Mouse (Mus musculus): Measurements from ENCODE around the gene Cadm1. TPM values are rescaled to one million over a fixed set of nuclear protein-coding genes. Genes with fewer than 3 reads are reported as not detected.

Gene Cadm1
- polyA plus RNA-seq, 1 experiment from 2014 or later: 207 TPM

- Histone ChIP-seq H3K4me1 (replicated peaks) (peaks cover 27% of the 10 kb centered on the region), H3K4me3 (no peak overlapping the region)
- 83% methylated on average over 3 of the region's 3 CpGs for WGBS
Measured at GRCm38 (mm10) chr9:47860994-47861393, 331.0 kb downstream of the Cadm1 start.

DNA sequence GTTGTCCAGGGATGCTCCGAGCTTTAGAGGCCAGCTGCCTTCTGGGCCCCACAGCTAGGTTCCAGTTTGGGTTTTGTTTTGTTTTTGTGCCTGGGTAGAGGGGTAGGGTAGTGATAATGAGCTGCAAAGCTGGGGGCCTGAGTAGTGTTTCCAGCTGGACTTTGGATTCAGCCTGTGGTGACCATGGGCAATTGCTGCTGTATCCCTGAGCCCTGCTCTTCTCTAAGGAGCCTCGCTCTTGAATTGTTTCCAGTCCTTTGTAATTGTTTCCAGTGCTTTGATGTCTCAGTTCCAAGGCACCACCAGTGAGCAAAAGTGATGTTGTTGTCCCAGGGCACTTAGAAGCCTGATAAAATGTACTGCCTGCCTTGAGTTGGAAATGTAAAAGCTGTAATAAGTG is 331.8 kb downstream of the Cadm1 start:
- Histone ChIP-seq H3K4me3 (no peak overlapping the region), H3K4me2 (no peak overlapping the region), H3K27me3 (no peaks in the 10 kb centered on the region), H3K36me3 (no peaks in the 10 kb centered on the region), H3K9me3 (no peaks in the 10 kb centered on the region), H3K4me1 (replicated peaks) (peaks cover 27% of the 10 kb centered on the region), H3K9ac (no peak overlapping the region), H3K27ac (replicated peaks) (no peak overlapping the region)
- ATAC-seq (ENCODE audit: low FRiP score, low read depth): no peak
- 62% methylated on average over 2 of the region's 2 CpGs for WGBS

More at GRCm38 (mm10) chr9:47860994-47861393, 331.0 kb downstream of the Cadm1 start:
- Histone ChIP-seq H3K27me3 (no peaks in the 10 kb centered on the region), H3K9ac (no peak overlapping the region), H3K36me3 (no peaks in the 10 kb centered on the region), H3K27ac (replicated peaks) (no peak overlapping the region), H3K9me3 (no peaks in the 10 kb centered on the region), H3K4me2 (no peak overlapping the region)
- no peak for ATAC-seq (ENCODE audit: low FRiP score, low read depth)

GRCm38 (mm10) chr9:47866001-47866400 is 336.0 kb downstream of the Cadm1 start:
- 59% methylated on average over 1 of the region's 1 CpGs for WGBS

GRCm38 (mm10) chr9:47867474-47867873 is 337.5 kb downstream of the Cadm1 start:
- H3K4me2 ChIP-seq: no peak overlapping the region
- 73% methylated on average over 7 of the region's 7 CpGs for WGBS
- H3K4me3 ChIP-seq: no peak overlapping the region
- no peaks in the 10 kb centered on the region for H3K9me3 ChIP-seq
- ATAC-seq (ENCODE audit: low FRiP score, low read depth): no peak
- H3K36me3 ChIP-seq: no peaks in the 10 kb centered on the region
- H3K9ac ChIP-seq: no peak overlapping the region
- H3K27ac ChIP-seq (replicated peaks): no peak overlapping the region
- H3K4me1 ChIP-seq (replicated peaks): no peaks in the 10 kb centered on the region
- no peaks in the 10 kb centered on the region for H3K27me3 ChIP-seq

More at GRCm38 (mm10) chr9:47866001-47866400, 336.0 kb downstream of the Cadm1 start:
- Histone ChIP-seq H3K36me3 (no peaks in the 10 kb centered on the region), H3K9me3 (no peaks in the 10 kb centered on the region), H3K4me2 (no peak overlapping the region), H3K27ac (replicated peaks) (no peak overlapping the region), H3K9ac (no peak overlapping the region), H3K4me3 (no peak overlapping the region), H3K4me1 (replicated peaks) (no peaks in the 10 kb centered on the region), H3K27me3 (no peaks in the 10 kb centered on the region)
- no peak for ATAC-seq (ENCODE audit: low FRiP score, low read depth)

DNA sequence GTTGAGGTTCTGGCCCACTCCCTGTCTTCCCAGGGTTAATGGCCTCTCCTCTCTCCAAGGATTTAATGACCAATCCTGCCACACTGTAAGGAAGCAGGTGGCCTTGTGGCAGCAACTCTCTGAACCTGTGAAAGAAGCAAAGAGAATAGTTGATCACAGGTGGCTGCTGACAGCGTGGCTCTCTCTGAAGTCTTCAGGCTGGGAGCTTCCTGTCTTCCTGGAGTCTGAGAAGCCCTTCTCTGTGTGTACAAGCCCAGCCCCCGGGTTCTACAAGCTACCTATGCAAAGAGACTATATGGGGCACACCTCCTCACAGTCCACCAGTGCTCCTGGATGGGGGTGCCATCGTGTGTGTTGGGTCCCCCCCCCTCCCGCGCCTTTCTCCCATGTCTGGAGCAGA is 339.7 kb downstream of the Cadm1 start:
- WGBS: 91% methylated on average over 5 of the region's 5 CpGs
- no peak for ATAC-seq (ENCODE audit: low FRiP score, low read depth)

DNA sequence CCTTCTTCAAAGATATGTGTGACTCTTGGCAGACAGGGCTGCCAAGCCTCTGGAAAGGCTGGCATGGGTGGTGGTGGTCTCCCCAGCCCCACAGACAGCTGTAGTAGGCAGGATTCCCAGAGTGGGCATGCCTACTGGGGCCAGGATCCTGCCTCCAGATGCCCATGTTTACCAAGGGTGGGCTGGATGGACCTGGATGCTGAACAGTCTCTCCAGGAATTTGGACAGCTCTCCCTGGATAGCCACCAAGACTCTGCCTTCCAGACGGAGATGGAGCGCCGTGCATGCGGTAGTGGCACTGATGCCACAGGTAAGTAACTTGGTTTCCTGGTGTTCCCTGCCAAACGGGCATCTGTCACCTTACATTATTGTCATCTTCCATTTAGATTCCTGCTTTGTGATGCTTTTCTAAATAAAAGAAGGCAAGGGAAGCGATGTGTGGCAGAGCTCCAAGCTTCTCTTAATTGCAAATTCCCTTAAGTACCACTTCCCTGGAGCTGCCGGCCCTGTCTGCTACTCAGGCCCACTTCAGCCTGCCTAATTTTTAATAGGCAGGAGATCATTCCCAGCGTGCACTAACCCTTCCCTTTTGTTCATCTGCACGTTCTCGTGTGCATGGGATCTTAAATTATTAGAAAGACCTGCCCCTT is 346.7 kb downstream of the Cadm1 start:
- Histone ChIP-seq H3K4me1 (replicated peaks) (peaks cover 22% of the 10 kb centered on the region), H3K4me3 (no peak overlapping the region), H3K36me3 (no peaks in the 10 kb centered on the region), H3K27ac (replicated peaks) (0 out of 2 replicates have a peak overlapping the region, but pooled peaks have one; percentile 10), H3K9me3 (no peaks in the 10 kb centered on the region), H3K27me3 (no peaks in the 10 kb centered on the region), H3K4me2 (no peak overlapping the region), H3K9ac (no peak overlapping the region)
- peak; percentile 63; the same call in 1 of the 2 replicates for ATAC-seq (ENCODE audit: low FRiP score, low read depth)
- WGBS: 45% methylated on average over 10 of the region's 10 CpGs

More for the DNA sequence above, 339.7 kb downstream of the Cadm1 start:
- Histone ChIP-seq H3K4me1 (replicated peaks) (no peaks in the 10 kb centered on the region), H3K9me3 (no peaks in the 10 kb centered on the region), H3K4me2 (no peak overlapping the region), H3K4me3 (no peak overlapping the region), H3K36me3 (no peaks in the 10 kb centered on the region), H3K9ac (no peak overlapping the region), H3K27me3 (no peaks in the 10 kb centered on the region), H3K27ac (replicated peaks) (no peak overlapping the region)

GRCm38 (mm10) chr9:47880171-47880570 is 350.2 kb downstream of the Cadm1 start:
- WGBS: 82% methylated on average over 8 of the region's 8 CpGs
- Histone ChIP-seq H3K4me3 (no peak overlapping the region), H3K4me1 (replicated peaks) (peaks cover 22% of the 10 kb centered on the region), H3K27me3 (no peaks in the 10 kb centered on the region), H3K36me3 (no peaks in the 10 kb centered on the region), H3K27ac (replicated peaks) (no peak overlapping the region), H3K9me3 (no peaks in the 10 kb centered on the region), H3K9ac (no peak overlapping the region), H3K4me2 (no peak overlapping the region)
- no peak for ATAC-seq (ENCODE audit: low FRiP score, low read depth)

DNA sequence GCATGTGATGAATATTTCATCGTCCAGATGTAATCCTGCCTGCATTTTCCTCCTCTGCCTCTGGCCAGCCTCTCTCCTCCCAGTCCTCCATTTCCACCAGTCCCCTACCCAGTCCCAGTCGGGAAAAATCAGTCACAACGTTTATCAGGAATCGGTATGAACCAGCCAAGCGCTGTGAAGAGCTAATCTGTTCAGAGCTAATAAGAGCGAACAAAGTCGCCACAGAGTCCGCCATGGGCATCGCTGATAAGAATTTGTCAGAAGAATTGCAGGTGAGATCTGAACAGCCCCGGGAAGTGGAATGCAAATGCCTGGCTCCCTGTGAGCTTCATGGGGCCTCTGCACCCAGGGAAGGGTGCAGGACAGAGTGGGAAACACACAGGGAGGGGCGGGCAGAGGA is 352.4 kb downstream of the Cadm1 start:
- 65% methylated on average over 11 of the region's 11 CpGs for WGBS
- H3K4me3 ChIP-seq: no peak overlapping the region
- H3K4me1 ChIP-seq (replicated peaks): peaks cover 10% of the 10 kb centered on the region
- no peak overlapping the region for H3K27ac ChIP-seq (replicated peaks)
- 0 out of 2 replicates have a peak, but pooled peaks have one; percentile 51 for ATAC-seq (ENCODE audit: low FRiP score, low read depth)
- no peaks in the 10 kb centered on the region for H3K9me3 ChIP-seq
- H3K27me3 ChIP-seq: no peaks in the 10 kb centered on the region
- H3K9ac ChIP-seq: no peak overlapping the region
- no peaks in the 10 kb centered on the region for H3K36me3 ChIP-seq
- no peak overlapping the region for H3K4me2 ChIP-seq

DNA sequence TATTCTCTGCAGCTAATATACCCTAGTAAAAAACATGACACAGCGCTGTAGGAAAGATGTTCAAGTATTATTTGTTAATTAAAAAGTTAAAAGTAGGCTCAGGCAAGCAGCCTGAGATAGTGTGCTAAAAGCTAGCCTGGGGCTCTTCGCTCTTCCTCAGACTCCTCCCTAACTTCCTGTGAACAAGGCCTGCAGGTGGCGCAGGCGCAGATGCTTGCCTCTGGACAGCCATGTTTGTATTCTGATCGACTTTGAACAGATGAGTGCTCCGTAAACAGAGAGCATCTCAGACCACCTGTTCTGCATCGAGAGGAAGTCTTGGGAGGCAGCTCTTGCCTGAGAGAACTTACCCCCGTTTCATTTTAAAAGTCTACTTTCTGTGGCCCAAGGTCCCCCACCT is 361.7 kb downstream of the Cadm1 start:
- peaks cover 7% of the 10 kb centered on the region; the same call in 1 of the 2 replicates for H3K27me3 ChIP-seq
- no peak overlapping the region for H3K4me2 ChIP-seq
- 70% methylated on average over 8 of the region's 8 CpGs for WGBS
- H3K9ac ChIP-seq: no peak overlapping the region
- no peak overlapping the region for H3K4me3 ChIP-seq
- no peaks in the 10 kb centered on the region for H3K9me3 ChIP-seq
- no peaks in the 10 kb centered on the region for H3K36me3 ChIP-seq
- ATAC-seq (ENCODE audit: low FRiP score, low read depth): no peak
- peaks cover 19% of the 10 kb centered on the region for H3K4me1 ChIP-seq (replicated peaks)
- H3K27ac ChIP-seq (replicated peaks): no peak overlapping the region

- Histone ChIP-seq H3K4me3 (no peak overlapping the region), H3K36me3 (no peaks in the 10 kb centered on the region), H3K27ac (replicated peaks) (no peak overlapping the region), H3K9me3 (no peaks in the 10 kb centered on the region), H3K27me3 (peaks cover 12% of the 10 kb centered on the region), H3K9ac (no peak overlapping the region), H3K4me2 (no peak overlapping the region), H3K4me1 (replicated peaks) (peaks cover 19% of the 10 kb centered on the region)
- no peak for ATAC-seq (ENCODE audit: low FRiP score, low read depth)
- 96% methylated on average over 6 of the region's 6 CpGs for WGBS
Measured at GRCm38 (mm10) chr9:47892995-47893394, 363.0 kb downstream of the Cadm1 start.

DNA sequence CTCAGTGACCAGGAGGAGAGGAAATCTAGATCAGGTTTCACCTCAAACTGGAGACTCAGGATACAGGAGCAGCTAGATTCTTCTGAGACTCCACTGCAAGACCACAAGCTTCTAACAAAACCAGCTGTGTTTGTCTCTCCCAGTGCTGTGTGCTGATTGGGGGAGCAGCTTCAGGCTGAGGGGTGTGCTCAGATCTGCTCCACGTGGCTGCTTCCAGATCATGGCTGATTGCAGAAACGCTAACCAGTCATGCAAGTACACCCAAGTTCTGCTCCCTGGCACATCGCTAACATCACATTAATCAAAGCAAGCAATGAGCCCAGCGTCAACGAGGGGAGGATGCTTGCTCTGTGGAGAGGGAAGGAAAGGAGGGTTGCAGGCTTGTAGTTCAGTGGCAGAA is 364.1 kb downstream of the Cadm1 start:
- WGBS: 28% methylated on average over 5 of the region's 5 CpGs
- 0 out of 2 replicates have a peak, but pooled peaks have one; percentile 30 for ATAC-seq (ENCODE audit: low FRiP score, low read depth)

DNA sequence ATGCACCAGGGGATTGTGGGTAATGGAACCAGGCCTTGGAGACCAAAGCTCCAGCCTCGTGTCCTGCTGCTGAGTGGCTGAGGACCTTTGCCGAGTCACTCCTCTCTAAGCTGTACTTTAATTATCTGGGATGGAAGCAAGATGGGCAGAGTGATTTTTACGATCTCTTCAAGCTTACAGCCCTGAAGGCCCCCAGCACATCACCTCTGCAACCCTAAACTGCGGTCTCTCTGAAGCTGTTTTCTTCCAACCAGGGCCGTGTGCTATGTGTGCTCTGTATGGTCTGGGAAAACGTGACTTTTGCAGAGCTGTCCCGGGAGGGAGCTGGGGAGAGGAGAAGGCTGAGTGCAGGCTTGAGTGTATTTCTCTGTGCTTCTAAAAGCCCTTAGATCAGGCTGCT is 364.7 kb downstream of the Cadm1 start:
- H3K4me3 ChIP-seq: no peak overlapping the region
- 17% methylated on average over 7 of the region's 7 CpGs for WGBS
- H3K27ac ChIP-seq (replicated peaks): no peak overlapping the region
- H3K36me3 ChIP-seq: no peaks in the 10 kb centered on the region
- no peak overlapping the region for H3K9ac ChIP-seq
- H3K9me3 ChIP-seq: no peaks in the 10 kb centered on the region
- H3K4me2 ChIP-seq: no peak overlapping the region
- peaks cover 12% of the 10 kb centered on the region for H3K27me3 ChIP-seq
- ATAC-seq (ENCODE audit: low FRiP score, low read depth): no peak
- H3K4me1 ChIP-seq (replicated peaks): peaks cover 19% of the 10 kb centered on the region

More for the DNA sequence above, 364.1 kb downstream of the Cadm1 start:
- H3K27me3 ChIP-seq: peaks cover 12% of the 10 kb centered on the region
- no peak overlapping the region for H3K4me2 ChIP-seq
- peaks cover 19% of the 10 kb centered on the region for H3K4me1 ChIP-seq (replicated peaks)
- H3K4me3 ChIP-seq: no peak overlapping the region
- H3K9me3 ChIP-seq: no peaks in the 10 kb centered on the region
- H3K27ac ChIP-seq (replicated peaks): no peak overlapping the region
- no peaks in the 10 kb centered on the region for H3K36me3 ChIP-seq
- H3K9ac ChIP-seq: no peak overlapping the region

GRCm38 (mm10) chr9:47895121-47895520 is 365.1 kb downstream of the Cadm1 start:
- Histone ChIP-seq H3K4me2 (no peak overlapping the region), H3K27me3 (peaks cover 12% of the 10 kb centered on the region), H3K9ac (no peak overlapping the region), H3K4me1 (replicated peaks) (peaks cover 19% of the 10 kb centered on the region), H3K36me3 (no peaks in the 10 kb centered on the region), H3K9me3 (no peaks in the 10 kb centered on the region), H3K27ac (replicated peaks) (no peak overlapping the region), H3K4me3 (no peak overlapping the region)
- no peak for ATAC-seq (ENCODE audit: low FRiP score, low read depth)
- 8% methylated on average over 9 of the region's 9 CpGs for WGBS
